Mouse (Mus musculus) small intestine, adult 2 months (tissue): ENCODE results near the gene Srms. TPM values are rescaled to one million over a fixed set of nuclear protein-coding genes. Genes with fewer than 3 reads are reported as not detected.

ENCODE experiments used
- H3K27ac ChIP-seq: fragments of 200-500 bp; 2 replicates; pipeline ENCODE4 v1.5.1; 2012; ENCODE audit warnings: low read depth, low read length, control low read depth, inconsistent platforms; ENCODE audit not compliant: insufficient read depth
- H3K27me3 ChIP-seq: fragments of 200-500 bp; 2 replicates; pipeline ENCODE4 v1.6.1; 2012; ENCODE audit warnings: mild to moderate bottlenecking, moderate library complexity, low read length, inconsistent platforms; ENCODE audit not compliant: control insufficient read depth, insufficient read depth
- H3K36me3 ChIP-seq: fragments of 200-500 bp; 2 replicates; pipeline ENCODE4 v1.6.1; 2012; ENCODE audit warnings: mild to moderate bottlenecking, low read length, control low read depth, inconsistent platforms; ENCODE audit not compliant: control insufficient read depth, insufficient read depth
- H3K4me1 ChIP-seq: fragments of 200-500 bp; 2 replicates; pipeline ENCODE4 v1.6.1; 2012; ENCODE audit warnings: low read length, inconsistent platforms, mixed read lengths; ENCODE audit not compliant: control insufficient read depth, insufficient read depth, insufficient read length
- H3K4me3 ChIP-seq: fragments of 200-500 bp; 2 replicates; pipeline ENCODE4 v1.5.1; 2012; ENCODE audit warnings: low read depth, mild to moderate bottlenecking, control low read depth, inconsistent platforms, low read length, moderate library complexity
- CTCF ChIP-seq: fragments of 200-500 bp; IDR thresholded peaks from 2 replicates; pipeline ENCODE4 v1.5.1; 2012; ENCODE audit warnings: low read depth, mild to moderate bottlenecking, control low read depth, inconsistent platforms, low read length, moderate library complexity, mixed read lengths; ENCODE audit not compliant: insufficient replicate concordance, insufficient read length; ENCODE audit errors: extremely low read depth
- POLR2A ChIP-seq: fragments of 200-500 bp; IDR thresholded peaks from 2 replicates; pipeline ENCODE4 v1.6.1; 2012; ENCODE audit warnings: low read depth, mild to moderate bottlenecking, control low read depth, inconsistent platforms, low read length, moderate library complexity
- WGBS: fragments of 180-500 bp; shearing (Covaris S2); methylation state at CpG from one replicate; pipeline ENCODE4 v1.1.7; 2018; 5-methylcytosine and 5-hydroxymethylcytosine counted together
- polyA plus RNA-seq: library from polyadenylated mRNA; depleted of rRNA; stranded (reverse); fragments of >200 nt; gene quantifications from 2 replicates; pipeline ENCODE4 v1.2.3, GENCODE M21; 2012

Gene Srms
- polyA plus RNA-seq, 1 experiment, result 0.93 TPM

DNA sequence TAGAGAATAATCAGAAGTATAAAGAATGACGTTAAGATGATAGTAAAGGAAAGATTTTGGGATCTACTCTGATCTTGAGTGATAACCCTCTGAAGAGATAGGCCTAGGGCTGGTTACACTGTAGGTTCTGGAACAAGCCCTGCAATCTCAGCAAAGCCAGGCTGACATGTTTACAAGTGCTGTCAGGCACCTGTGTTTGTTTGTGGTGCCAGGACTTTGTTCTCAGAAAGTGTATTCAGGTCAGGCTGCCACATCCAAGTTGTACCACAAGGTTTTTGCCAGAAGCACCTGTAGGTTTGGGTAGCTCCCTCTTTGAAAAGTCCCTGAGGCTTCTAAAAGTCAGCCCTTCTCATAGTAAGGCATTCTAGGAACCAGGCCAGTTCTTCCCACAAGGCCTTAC, 23.7 kb downstream of the Srms start:
- no peaks in the 10 kb centered on the region for H3K27me3 ChIP-seq
- TF ChIP-seq POLR2A (no peak), CTCF (no peak)
- peaks cover 4% of the 10 kb centered on the region; the same call in 1 of the 2 replicates for H3K36me3 ChIP-seq
- no peak overlapping the region for H3K4me3 ChIP-seq
- 69% methylated on average over 1 of the region's 1 CpGs for whole genome bisulfite sequencing
- H3K27ac ChIP-seq, result peak overlapping the region; percentile 86
- H3K4me1 ChIP-seq, result peaks cover 8% of the 10 kb centered on the region

GRCm38 (mm10) chr2:181188681-181189080, 24.3 kb downstream of the Srms start:
- 27% methylated on average over 2 of the region's 2 CpGs for WGBS
- Histone ChIP-seq H3K4me1 (peaks cover 8% of the 10 kb centered on the region), H3K36me3 (peaks cover 4% of the 10 kb centered on the region; the same call in 1 of the 2 replicates), H3K27me3 (no peaks in the 10 kb centered on the region), H3K27ac (peak overlapping the region; percentile 86), H3K4me3 (peak overlapping the region; percentile 6; the same call in 1 of the 2 replicates)
- TF ChIP-seq POLR2A (no peak), CTCF (no peak)

- H3K27me3 ChIP-seq, result no peaks in the 10 kb centered on the region
- peak within 1 kb of the TSS; percentile 73 for H3K4me3 ChIP-seq
- WGBS, result under 1% methylated on average over 64 of the region's 64 CpGs
- peak within 1 kb of the TSS; percentile 86 for H3K27ac ChIP-seq
- H3K36me3 ChIP-seq, result peaks cover 4% of the 10 kb centered on the region; the same call in 1 of the 2 replicates
- TF ChIP-seq POLR2A (no peak), CTCF (no peak)
- H3K4me1 ChIP-seq, result peaks cover 8% of the 10 kb centered on the region
Observed at GRCm38 (mm10) chr2:181187121-181188000, 25.6 kb downstream of the Srms start, which contains the start of gene Ppdpf. Ppdpf (plus strand) TSS chr2:181187247.

DNA sequence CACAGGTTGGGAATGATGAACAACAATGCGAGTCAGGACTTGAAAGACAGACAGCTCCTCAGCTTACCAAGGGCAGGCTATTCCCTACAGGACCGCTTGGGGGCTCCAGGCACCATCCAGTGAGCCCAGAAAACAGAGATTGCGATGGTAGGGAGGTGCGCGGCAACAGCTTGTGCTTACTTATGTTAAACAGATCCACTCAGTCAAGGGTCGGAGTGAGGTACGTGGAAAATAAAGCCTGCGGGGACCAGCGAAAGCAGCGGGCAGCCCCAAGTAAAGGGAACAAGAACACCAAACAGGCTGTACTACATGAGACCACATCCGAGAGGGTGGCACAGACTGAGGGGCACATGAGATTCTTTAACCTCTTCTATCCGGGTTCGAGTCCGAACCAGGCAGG, 26.4 kb downstream of the Srms start:
- TF ChIP-seq CTCF, result peak; percentile 98
- no peak for TF ChIP-seq POLR2A
- WGBS, result 0% methylated on average over 14 of the region's 14 CpGs
- Histone ChIP-seq H3K27me3 (no peaks in the 10 kb centered on the region), H3K4me3 (peak overlapping the region; percentile 73), H3K36me3 (peaks cover 4% of the 10 kb centered on the region; the same call in 1 of the 2 replicates), H3K4me1 (peaks cover 8% of the 10 kb centered on the region), H3K27ac (peak overlapping the region; percentile 84)

DNA sequence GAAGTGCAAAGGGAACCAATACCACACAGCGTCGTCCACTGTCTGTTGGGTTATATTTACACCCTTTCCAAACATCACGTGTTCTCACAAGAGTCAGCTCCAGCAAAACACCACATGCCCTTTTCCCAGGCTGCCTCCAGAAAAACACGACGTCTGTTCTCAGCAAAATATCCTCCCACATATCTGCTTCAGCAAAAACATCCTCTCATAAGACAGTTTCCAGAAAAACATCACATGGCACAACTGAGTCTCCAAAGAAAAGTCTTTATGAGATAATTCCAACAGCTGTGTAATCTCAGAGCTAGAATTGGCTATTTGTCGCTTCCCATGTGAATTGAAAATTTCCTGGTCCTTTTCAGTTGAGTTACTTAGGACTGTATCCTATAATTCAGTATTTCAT, 32.1 kb downstream of the Srms start:
- TF ChIP-seq CTCF (no peak), POLR2A (no peak)
- Histone ChIP-seq H3K27me3 (no peaks in the 10 kb centered on the region), H3K4me3 (no peak overlapping the region), H3K4me1 (no peaks in the 10 kb centered on the region), H3K36me3 (no peaks in the 10 kb centered on the region), H3K27ac (no peak overlapping the region)
- 65% methylated on average over 6 of the region's 6 CpGs for WGBS

DNA sequence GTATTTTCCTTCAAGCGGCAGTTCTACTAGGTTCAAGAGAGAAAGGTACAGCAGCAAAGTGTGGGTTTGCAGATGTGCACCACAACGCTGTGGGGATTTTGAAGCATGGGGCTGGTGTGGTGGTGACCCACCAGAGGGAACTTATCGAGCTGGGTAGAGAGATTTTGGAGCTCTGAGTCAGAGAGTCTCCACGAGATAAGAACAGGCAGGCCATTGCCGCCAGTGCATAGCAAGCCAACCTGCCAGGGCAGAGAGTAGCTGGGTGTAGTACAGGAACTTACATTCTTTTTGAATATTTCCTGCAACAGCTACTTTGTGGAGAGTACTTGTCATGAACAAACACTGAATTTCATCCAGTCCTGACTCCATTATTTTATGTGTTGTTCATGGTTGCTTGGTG, 34.5 kb downstream of the Srms start:
- no peak overlapping the region for H3K4me3 ChIP-seq
- TF ChIP-seq POLR2A, result no peak
- no peak for TF ChIP-seq CTCF
- no peaks in the 10 kb centered on the region for H3K4me1 ChIP-seq
- no peaks in the 10 kb centered on the region for H3K27me3 ChIP-seq
- 60% methylated on average over 5 of the region's 5 CpGs for WGBS
- no peaks in the 10 kb centered on the region for H3K36me3 ChIP-seq
- H3K27ac ChIP-seq, result no peak overlapping the region

DNA sequence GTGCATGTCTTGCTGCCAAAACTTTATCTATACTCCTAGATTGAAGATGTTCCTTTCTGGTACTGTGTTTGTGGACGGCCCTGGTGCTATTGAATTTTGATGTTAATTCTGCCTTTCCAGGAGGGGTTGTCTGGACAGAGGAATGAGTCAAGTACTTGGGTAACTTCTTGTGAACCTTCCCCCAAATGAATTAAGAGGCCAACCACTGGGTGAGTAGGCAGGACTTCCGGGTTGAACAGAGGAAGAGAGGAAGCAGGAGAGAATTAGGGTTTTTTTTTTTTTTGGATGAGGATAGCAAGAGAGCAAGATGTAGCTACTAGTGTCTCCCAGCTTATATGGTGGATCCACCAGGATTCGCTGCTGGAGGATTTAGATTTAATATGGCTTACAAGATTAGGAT, 35.0 kb downstream of the Srms start:
- no peak for TF ChIP-seq CTCF
- no peak for TF ChIP-seq POLR2A
- no peaks in the 10 kb centered on the region for H3K27me3 ChIP-seq
- WGBS, result 74% methylated on average over 3 of the region's 3 CpGs

More for the DNA sequence above, 35.0 kb downstream of the Srms start:
- H3K36me3 ChIP-seq, result no peaks in the 10 kb centered on the region
- H3K4me3 ChIP-seq, result no peak overlapping the region
- H3K27ac ChIP-seq, result no peak overlapping the region
- no peaks in the 10 kb centered on the region for H3K4me1 ChIP-seq
